Mouse (Mus musculus) CD8-positive naive resting alpha-beta T cell, adult 2 months (primary cell): ENCODE measurements around the gene Irx5.

Experiments used
- DNase-seq, 2 experiments: peaks; one replicate each; pipeline ENCODE4 v3.0.0; 2022; ENCODE audit warnings: low read depth in 2 of 2, low spot score in 2 of 2

Gene Irx5

GRCm38 (mm10) chr8:92357398-92357981 is at the start of gene Irx5:
Irx5 (plus strand) TSS chr8:92357625.
- DNase-seq: peak in 1 of 2 experiments; percentile 1

GRCm38 (mm10) chr8:92312178-92312577 is 45.2 kb upstream of the Irx5 start:
- DNase-seq: no peak

DNA sequence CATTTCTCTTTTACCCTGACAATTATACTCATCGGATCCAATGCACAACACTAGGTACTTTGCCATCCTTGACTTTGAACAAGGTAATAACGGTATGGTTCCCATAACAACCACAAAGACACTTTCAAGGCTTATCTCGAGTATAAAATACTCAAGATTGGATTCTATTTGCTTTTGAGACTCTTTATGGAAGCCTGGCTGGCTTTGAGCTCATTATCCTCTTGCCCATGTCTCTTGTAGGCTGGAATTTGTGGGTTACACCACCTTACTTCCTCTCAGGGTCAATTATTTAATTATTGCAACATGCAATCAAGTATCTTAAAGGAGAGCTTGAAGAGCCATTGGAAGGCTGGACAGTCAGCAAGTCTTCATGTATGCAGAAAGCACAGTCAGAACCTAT is 43.7 kb upstream of the Irx5 start:
- no peak for DNase-seq

GRCm38 (mm10) chr8:92323751-92324150 is 33.7 kb upstream of the Irx5 start:
- no peak for DNase-seq

DNA sequence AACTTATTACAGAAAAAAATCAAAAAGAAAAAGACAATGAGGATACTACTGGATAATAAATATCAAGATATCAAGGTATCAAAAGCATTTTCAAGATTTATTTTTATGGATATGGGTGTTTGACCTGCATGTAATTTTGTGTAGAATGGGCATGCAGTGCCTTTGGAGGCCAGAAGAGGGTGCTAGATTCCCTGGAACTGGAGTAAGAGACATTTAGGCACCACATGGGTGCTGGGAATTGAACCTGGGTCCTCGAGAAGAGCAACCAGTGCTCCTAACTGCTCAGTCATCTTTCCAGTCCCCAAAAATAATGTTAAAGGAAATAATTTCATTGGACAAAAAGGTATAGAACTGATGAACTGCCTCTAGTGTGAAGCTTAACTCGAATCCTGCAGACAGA is 30.2 kb upstream of the Irx5 start:
- no peak for DNase-seq

GRCm38 (mm10) chr8:92329273-92329672 is 28.2 kb upstream of the Irx5 start:
- DNase-seq: no peak

- DNase-seq: no peak
These were observed 25.6 kb upstream of the Irx5 start for GRCm38 (mm10) chr8:92331811-92332210.

GRCm38 (mm10) chr8:92333406-92333805 is 24.0 kb upstream of the Irx5 start:
- DNase-seq: peak in 1 of 2 experiments; percentile 24

DNA sequence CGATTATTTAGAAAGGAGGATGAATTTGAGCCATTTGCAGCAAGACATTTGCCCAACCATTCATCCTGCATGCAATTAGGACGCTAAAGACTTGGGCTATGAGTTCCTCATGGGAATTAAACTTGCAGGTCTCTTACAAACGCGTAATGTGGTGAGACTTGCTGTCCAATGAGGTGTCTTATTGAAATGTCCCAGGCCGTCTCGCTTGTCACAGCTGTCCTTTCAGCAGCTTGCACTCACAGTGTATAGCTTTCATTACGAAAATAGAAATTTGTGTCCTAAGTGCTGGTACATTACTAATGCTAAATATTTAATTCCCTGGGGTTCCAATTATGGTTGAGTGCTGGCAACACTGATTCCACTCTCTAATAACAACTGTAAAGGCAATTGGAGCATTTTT is 22.3 kb upstream of the Irx5 start:
- DNase-seq: no peak

GRCm38 (mm10) chr8:92336041-92336440 is 21.4 kb upstream of the Irx5 start:
- no peak for DNase-seq

- no peak for DNase-seq
These were observed 13.9 kb upstream of the Irx5 start for GRCm38 (mm10) chr8:92343544-92343943.

DNA sequence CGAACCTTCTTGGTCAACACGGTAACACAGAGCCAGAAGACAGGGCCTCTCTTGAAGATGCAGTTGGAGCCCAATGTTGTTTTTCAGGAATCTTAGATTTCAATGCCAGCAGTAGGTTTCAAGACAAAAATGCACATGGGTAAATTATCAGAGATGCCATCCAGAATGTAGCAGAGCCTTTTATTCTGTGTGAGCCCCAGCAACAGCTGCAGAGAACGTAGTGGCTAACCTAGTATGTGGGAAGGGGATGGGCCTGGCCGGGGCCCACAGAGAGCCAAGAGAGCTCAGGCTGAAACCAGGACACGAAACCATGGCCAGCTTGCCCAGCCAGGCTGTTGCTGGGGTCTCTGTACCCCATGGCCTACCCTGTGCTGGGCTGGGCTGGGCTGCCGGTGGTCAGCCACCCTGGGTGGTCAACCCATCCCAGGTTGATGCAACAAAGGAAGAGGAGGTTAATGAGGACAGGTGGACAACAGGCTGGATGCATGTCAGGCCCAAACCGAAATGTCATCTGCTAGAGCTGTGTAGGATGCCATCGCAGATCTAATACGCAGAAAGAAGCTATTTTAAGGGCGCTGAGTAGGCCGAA is 7.4 kb upstream of the Irx5 start:
- no peak for DNase-seq

- no peak for DNase-seq
These were observed 4.0 kb upstream of the Irx5 start for GRCm38 (mm10) chr8:92353405-92353804.

- no peak for DNase-seq
These were observed 2.6 kb upstream of the Irx5 start for GRCm38 (mm10) chr8:92354536-92355482.

GRCm38 (mm10) chr8:92355701-92356612 is 1.5 kb upstream of the Irx5 start:
- DNase-seq: peak; percentile 88 to 91

- no peak for DNase-seq
These were observed 631 bp upstream of the Irx5 start for GRCm38 (mm10) chr8:92356613-92357375.

- DNase-seq: peak in 1 of 2 experiments; percentile 2
These were observed 945 bp downstream of the Irx5 start for GRCm38 (mm10) chr8:92358141-92358999.

DNA sequence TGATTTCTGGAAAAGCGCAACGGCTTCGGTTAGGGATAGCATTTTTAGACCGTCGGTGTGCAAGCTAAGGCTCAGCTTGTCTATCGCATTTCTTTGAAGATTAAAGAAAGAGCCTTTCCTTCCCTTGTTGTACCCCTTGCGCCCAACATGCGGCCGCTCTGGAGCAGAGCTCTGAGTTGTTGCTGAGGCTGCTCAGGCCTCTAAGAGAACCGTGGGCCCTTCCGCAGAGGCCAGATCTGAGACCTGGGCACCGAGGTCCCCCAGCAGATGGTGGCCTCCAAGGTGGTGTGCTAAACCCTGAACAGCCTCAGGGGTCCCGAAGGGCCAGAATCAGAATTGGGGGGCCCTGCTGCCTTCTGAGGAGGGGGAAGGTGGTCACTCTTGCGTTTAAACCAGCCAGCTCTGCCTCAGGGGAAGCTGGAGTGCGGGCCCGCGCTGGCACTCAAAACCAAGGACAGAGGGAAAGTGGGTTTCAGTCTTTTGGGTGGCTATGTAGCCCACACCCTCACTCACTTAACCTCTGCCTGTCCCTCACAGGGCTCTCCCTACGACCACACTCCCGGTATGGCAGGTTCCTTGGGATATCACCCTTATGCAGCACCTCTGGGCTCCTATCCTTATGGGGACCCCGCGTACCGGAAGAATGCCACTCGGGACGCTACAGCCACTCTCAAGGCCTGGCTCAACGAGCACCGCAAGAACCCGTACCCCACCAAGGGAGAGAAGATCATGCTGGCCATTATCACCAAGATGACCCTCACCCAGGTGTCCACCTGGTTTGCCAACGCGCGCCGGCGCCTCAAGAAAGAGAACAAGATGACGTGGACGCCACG is 1.8 kb downstream of the Irx5 start:
- peak in 1 of 2 experiments; percentile 0 for DNase-seq

DNA sequence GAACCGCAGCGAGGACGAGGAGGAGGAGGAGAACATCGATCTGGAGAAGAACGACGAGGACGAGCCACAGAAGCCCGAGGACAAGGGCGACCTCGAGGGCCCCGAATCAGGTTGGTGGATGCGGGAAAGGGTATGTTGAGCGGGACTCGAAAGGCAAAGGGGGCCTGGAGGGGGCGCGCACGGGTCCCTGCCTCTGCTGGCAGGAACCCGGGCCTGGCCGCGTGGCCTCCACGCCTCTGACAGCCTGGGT is 2.3 kb downstream of the Irx5 start:
- peak in 1 of 2 experiments; percentile 3 for DNase-seq
